Comparison of ENCODE assay signal across 9 mouse cellular contexts in genomic region chr10:107389505-107389904, GRCm38 (mm10).
A peak's percentile ranks its signal among the peaks of the same experiment; 100 is the strongest.
DNase-seq lines count a peak whose midpoint lies in the region; ATAC-seq and TF ChIP-seq lines count a peak whose summit lies in the region.
"Had no signal": no experiment of that assay in that cellular context is flagged by ENCODE, and none has a peak within 500 bp of the region (broad histone marks: within the 10 kb centered on the region; RNA-seq: fewer than 3 reads in every experiment).

No protein-coding gene starts in this region.

- peak; percentile 56 for TF ChIP-seq CTCF in ES-Bruce4 (IDR thresholded peaks at IDR 0.05; ENCODE audit: low read depth, low read length)

- no peaks in the 10 kb centered on the region for H3K36me3 ChIP-seq in ES-Bruce4 (ENCODE audit: control insufficient read depth, insufficient read depth, low read length, poor library complexity, severe bottlenecking)
- no peaks in the 10 kb centered on the region for H3K36me3 ChIP-seq in forebrain, embryonic 12.5 days (replicated peaks)
- H3K36me3 ChIP-seq in hindbrain, embryonic 14.5 days (replicated peaks; ENCODE audit: control insufficient read depth, insufficient read depth), result no peaks in the 10 kb centered on the region
- H3K36me3 ChIP-seq: embryonic facial prominence, embryonic 13.5 days had no signal

- no peaks in the 10 kb centered on the region for H3K4me1 ChIP-seq in ES-Bruce4 (ENCODE audit: control insufficient read depth, insufficient read depth, low read length)
- no peaks in the 10 kb centered on the region for H3K4me1 ChIP-seq in forebrain, embryonic 12.5 days
- H3K4me1 ChIP-seq in hindbrain, embryonic 14.5 days (replicated peaks; ENCODE audit: control insufficient read depth, insufficient read depth, low read length), result no peaks in the 10 kb centered on the region
- H3K4me1 ChIP-seq: embryonic facial prominence, embryonic 13.5 days had no signal

- TF ChIP-seq EP300 in ES-Bruce4 (IDR thresholded peaks at IDR 0.05; ENCODE audit: insufficient read depth, low read depth, low read length), result no peak

- peak; percentile 71 for ATAC-seq in forebrain, embryonic 12.5 days (ENCODE audit: low FRiP score)
- peak; percentile 77; the same call in 1 of the 2 replicates for ATAC-seq in hindbrain, embryonic 14.5 days (ENCODE audit: low FRiP score)
- no peak for ATAC-seq in monocyte, adult 5-6 weeks (replicated peaks; ENCODE audit: insufficient number of reproducible peaks, low FRiP score, low TSS enrichment, poor library complexity, severe bottlenecking)

- H3K9ac ChIP-seq in ES-Bruce4 (ENCODE audit: low read depth, poor library complexity, severe bottlenecking), result no peak overlapping the region
- H3K9ac ChIP-seq in forebrain, embryonic 12.5 days, result no peak overlapping the region
- H3K9ac ChIP-seq in hindbrain, embryonic 14.5 days, result no peak overlapping the region
- H3K9ac ChIP-seq: embryonic facial prominence, embryonic 13.5 days had no signal

- no peak for TF ChIP-seq POLR2A in ES-Bruce4 (IDR thresholded peaks at IDR 0.05; ENCODE audit: insufficient read depth, low read length)

- DNase-seq in adrenal gland, postnatal 14 days, result peak; percentile 46
- DNase-seq in hindbrain, embryonic 14.5 days (ENCODE audit: low spot score), result no peak
- DNase-seq in layer of hippocampus, postnatal 10 days (ENCODE audit: low spot score in 2 of 2), result peak; percentile 47 to 56
- DNase-seq in mesoderm, embryonic 11.5 days (ENCODE audit: low read depth, low spot score), result peak; percentile 34
- DNase-seq in urinary bladder, postnatal 36 days (ENCODE audit: low spot score in 2 of 2), result peak; percentile 3 to 26

- H3K9me3 ChIP-seq in ES-Bruce4 (replicated peaks; ENCODE audit: control insufficient read depth, insufficient read depth, low read length, poor library complexity, severe bottlenecking), result no peaks in the 10 kb centered on the region
- H3K9me3 ChIP-seq in forebrain, embryonic 12.5 days, result no peaks in the 10 kb centered on the region
- H3K9me3 ChIP-seq in hindbrain, embryonic 14.5 days (ENCODE audit: control insufficient read depth, low read length), result no peaks in the 10 kb centered on the region
- H3K9me3 ChIP-seq: embryonic facial prominence, embryonic 13.5 days had no signal

- H3K27ac ChIP-seq in ES-Bruce4 (ENCODE audit: insufficient read depth, low read length), result no peak overlapping the region
- H3K27ac ChIP-seq in forebrain, embryonic 12.5 days, result no peak overlapping the region
- H3K27ac ChIP-seq in hindbrain, embryonic 14.5 days, result no peak overlapping the region
- H3K27ac ChIP-seq: embryonic facial prominence, embryonic 13.5 days had no signal

- no peaks in the 10 kb centered on the region for H3K27me3 ChIP-seq in ES-Bruce4 (ENCODE audit: control insufficient read depth, insufficient read depth, low read length, poor library complexity, severe bottlenecking)
- H3K27me3 ChIP-seq in forebrain, embryonic 12.5 days, result no peaks in the 10 kb centered on the region
- H3K27me3 ChIP-seq in hindbrain, embryonic 14.5 days (ENCODE audit: control insufficient read depth, insufficient read depth, low read length), result no peaks in the 10 kb centered on the region
- H3K27me3 ChIP-seq: embryonic facial prominence, embryonic 13.5 days had no signal

- 63% methylated on average over 4 of the region's 4 CpGs for WGBS in forebrain, embryonic 12.5 days
- WGBS in hindbrain, embryonic 14.5 days, result 58% methylated on average over 4 of the region's 4 CpGs

- H3K4me2 ChIP-seq in forebrain, embryonic 12.5 days, result no peak overlapping the region
- H3K4me2 ChIP-seq in hindbrain, embryonic 14.5 days (replicated peaks), result no peak overlapping the region
- H3K4me2 ChIP-seq: embryonic facial prominence, embryonic 13.5 days had no signal

- no peak overlapping the region for H3K4me3 ChIP-seq in ES-Bruce4 (ENCODE audit: low read depth, low read length)
- no peak overlapping the region for H3K4me3 ChIP-seq in forebrain, embryonic 12.5 days (replicated peaks)
- no peak overlapping the region for H3K4me3 ChIP-seq in hindbrain, embryonic 14.5 days (replicated peaks; ENCODE audit: low read length)
- H3K4me3 ChIP-seq: embryonic facial prominence, embryonic 13.5 days had no signal
